Mouse (Mus musculus): ENCODE measurements around the gene Tgm4.

Tgm4 gene

DNA sequence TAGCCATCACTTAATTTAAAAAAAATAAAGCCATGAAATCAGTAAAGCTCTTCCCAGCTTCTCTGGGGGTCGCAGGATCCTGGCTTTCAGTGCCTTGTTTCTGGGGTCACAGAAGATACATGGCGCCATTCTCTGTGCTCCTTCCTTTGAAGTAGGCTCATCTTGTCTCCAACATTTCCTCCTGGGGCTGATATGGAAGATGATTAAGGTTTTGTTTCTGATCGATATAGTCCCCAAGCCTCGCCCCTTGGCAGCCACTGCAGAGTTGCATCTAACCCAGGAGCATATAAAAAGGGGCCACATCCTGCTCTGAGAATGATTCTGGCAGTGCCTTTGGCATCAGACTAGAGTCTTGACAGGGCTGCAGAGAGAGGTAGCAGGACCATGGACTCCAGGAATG lies at the start of gene Tgm4:
TSS of gene Tgm4 (plus strand) at position 301 of the 400 bp plus-strand sequence.
- DNase-seq, result no peak

DNA sequence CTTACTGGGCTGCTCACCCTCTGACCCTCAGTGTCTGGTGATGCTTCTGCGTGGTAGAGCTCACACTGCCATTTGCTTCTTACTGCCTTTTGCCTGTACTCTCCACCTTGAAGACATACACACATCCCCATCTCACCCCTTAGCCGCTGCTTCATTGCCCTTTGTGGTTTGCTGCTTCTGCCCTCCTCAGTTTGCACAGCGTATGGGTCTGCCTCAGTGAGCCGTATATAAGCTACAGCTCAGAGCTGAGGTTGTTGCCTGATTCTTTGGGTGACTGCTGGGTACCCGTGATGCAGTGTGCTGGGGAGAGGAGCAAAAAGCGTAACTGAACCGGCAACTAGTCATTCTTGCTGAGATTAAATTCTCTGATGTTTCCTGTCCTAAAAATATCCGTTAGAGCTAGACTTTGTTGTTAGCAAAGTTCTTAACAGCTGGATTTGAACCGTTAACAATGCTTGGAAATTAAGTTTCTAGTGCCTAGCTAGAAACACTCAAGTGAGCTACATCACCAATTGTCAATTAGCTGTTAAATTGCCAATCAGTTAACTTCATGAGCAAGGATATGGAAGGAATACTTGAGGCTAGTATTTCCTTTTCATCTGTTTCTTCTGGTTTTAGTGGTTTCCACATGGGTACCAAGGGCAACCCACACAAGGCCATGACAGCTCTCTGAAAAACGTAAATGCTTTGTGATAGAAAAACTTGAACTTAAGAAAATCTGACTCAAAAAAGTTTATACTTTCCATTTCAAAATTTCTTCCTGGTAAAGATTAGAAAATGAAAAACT lies 35.9 kb upstream of the Tgm4 start:
- DNase-seq, result no peak

DNA sequence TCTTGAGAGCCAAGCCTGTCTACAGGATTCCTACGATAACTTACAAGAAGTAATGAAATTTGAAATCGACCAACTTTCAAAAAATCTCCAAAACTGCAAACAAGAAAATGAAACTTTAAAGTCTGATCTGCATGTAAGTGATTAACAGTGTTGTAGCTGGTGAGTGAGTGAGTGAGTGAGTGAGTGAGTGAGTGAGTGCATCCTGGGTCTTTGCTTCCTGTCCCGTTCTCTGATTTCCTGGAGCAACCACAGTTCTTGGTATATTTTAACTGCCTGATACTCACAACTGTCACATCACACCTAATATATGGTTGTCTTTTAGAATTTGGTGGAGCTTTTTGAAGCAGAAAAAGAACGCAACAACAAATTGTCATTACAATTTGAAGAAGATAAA lies 35.3 kb upstream of the Tgm4 start:
- no peak for DNase-seq

DNA sequence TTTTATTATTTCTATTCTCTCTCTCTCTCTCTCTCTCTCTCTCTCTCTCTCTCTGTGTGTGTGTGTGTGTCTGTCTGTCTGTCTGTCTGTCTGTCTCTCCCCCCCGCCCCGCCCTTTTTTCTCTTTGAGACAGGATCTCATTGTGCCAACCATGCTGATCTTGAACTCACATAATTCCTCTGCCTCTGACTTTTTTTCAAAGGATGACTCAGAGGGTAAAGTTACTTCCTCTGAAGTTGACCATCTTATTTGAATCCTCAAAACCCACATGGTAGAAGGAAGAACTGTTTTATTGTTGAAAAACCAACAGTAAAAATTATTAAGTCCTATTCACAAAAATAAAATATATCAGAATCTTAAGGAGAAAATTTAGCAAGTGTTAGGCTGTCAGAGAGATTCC lies 29.8 kb upstream of the Tgm4 start:
- DNase-seq, result no peak

DNA sequence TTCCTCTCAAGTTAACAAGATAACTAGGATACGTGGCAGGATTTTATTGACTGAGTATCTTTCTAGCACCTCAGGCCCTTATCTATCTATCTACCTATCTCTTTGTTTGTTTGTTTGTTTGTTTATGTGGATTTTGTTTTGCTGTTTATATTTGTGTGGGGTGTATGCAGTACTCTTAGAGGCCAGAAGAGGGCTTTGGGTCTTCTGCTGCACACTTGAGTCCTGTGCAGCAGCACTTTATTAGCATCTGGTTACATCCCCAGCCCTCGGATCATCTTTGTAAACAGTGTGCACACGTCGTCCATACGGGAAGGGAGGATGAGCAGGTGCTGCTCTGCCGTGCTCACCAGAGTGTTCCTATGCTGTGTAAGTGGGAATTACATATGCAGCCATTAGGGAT lies 28.5 kb upstream of the Tgm4 start:
- DNase-seq, result no peak

DNA sequence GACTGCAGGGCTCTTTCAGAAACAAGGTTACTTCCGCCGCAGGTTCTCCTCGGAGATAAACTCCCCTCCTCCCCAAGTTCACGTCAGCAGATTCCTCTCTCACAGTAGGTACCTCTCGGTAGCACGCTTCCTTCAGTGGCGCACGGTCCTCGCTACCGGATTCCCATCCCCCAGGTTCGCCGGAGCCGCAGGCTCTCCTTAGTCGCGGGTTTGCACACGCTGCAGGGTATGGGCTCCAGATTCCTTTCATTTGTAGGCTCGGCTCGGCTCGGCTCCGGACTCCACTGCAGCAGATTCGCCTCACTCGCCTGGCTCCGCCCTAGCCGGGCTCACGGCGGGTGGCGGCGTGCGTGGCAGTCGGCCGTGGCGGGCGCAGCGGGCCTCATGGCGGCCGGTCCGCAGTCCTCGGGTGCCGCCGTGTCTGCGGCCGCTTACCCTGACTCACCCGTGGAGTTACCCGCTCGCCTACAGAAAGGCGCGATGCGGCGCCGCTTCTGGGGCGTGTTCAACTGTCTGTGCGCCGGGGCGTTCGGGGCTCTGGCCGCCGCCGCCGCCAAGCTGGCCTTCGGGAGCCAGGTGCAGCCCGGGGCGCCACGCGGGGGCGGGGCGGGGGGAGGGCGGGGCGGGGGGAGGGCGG lies 13.4 kb upstream of the Tgm4 start, which contains the start of gene Tmem42:
TSS of gene Tmem42 (plus strand) at position 332 of the 637 bp plus-strand sequence.
- peak; percentile 87 to 88 for DNase-seq

DNA sequence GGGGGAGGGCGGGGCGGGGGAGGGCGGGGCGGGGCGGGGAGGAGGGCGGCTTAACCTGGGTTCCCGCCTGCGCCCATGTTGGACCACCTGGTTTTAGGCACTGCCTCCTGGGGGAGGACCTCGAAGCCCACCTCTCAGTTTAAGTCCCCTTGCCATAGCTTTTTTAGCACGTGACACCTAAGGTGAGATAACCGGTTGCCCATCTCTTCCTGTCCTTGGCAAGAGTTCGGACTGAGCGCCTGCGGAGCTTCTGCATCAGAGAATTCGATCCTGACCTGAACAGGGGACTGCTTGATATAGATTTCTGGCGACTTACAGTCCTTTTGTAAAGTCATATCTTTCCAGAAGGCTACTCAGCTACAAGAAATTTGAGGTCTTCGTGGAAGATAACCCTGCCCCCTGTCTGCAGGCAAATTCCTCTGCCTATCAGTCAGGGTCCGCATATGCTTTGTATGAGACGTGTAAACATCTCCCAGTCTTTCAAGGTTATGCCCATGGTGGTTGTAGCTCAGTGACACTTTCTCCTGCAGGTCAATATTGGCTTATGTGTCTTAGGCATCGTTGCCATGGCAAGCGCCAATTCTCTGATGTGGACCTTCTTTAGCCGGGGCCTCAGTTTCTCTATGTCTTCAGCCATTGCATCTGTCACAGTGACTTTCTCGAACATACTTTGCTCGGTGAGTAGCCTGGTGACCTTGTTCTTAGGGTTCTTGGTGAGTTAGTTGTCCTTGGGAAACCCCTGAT lies 12.7 kb upstream of the Tgm4 start:
- no peak for DNase-seq

DNA sequence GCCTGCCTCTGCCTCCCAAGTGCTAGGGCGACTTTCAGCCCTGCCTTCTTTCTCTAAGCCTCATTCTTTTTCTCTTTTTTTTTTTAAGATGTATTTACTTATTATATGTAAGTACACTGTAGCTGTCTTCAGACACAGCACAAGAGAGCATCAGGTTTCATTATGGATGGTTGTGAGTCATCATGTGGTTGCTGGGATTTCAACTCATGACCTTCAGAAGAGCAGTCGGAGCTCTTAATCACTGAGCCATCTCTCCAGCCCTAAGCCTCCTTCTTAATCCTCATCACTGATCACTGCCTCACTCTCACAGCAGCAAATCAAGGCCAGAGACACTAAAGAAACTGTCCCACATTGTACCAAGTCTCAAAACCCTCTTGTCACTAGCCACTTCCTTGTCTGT lies 10.3 kb upstream of the Tgm4 start:
- DNase-seq, result no peak

DNA sequence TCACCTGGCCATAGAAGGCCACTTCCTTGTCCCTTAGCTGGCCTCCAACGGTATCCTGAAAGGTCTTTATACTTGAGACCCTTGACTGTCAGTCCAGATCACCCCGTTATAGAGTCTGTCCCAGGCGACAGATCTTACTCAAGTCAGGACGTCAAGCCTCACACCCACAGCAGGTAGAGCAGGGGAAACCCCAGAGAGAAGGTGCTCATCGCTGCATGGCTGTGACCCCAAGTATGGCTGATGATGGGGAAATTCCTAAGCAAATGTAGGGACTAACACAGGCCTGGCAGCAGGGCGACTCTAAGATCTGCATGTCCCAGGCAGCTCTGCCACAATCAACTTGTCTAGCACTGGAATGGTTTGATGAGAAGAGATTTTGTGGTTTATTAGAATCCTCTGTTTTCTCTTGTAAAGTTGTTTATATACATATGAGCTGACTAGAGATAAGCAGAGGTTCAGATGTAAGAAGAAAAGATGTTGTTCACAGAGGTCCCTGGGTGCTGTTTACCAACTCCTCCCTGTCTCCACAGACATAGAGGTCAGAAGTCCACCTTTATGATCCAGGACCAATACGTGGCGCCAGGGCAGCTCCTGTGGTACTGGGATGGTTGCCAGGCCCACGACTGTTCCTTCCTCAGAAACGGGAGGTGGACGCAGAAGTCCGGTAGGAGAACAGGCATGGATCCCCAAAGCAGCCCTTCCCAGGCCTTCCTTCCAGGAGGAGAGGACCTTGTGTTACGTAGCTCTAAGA lies 2.9 kb upstream of the Tgm4 start:
- DNase-seq, result no peak

DNA sequence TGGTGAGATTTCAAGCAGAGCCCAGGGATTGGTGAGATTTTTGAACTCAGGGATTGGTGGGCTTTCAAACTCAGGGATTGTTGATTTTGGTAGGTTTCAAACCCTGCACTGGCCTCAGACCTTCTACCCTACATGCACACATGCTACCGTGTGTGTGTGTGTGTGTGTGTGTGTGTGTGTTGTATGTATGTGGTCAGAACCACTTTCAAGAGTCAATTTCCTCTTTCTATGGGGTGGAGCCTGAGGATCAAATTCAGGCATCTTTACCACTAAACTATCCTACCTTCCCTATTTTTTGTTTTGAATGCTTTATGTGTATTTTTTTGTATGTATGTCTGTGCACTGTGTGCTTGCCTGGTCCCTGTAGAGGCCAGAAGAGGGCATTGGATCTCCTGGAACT lies 13.1 kb downstream of the Tgm4 start:
- DNase-seq, result no peak

DNA sequence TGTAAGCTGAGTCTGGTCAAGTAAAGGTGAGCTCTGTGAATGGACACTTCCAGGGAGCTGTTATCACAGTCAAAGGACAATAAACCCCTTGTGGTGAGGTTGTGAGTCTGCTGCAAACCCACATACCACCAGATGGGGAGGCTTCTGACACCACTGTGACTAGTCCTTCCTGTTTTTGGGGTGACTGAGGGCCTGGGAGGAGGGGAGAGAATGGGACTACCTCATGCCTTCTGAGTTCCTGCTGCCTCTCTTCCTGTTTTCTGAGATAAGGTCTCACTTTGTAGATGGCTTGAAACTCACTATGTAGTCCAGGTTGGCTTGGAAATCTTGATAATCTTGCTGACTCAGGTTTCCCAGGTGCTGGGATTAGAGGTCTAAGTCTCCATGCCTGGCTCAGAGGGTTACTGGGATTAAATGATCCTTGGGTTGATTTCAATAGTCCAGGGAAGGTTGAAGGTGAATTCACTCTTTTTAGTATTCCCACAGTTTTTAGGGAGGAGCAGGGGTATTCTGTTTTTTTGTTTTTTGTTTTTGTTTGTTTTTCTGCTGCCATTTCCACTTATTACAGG lies 24.3 kb downstream of the Tgm4 start:
- peak; percentile 23 to 47 for DNase-seq

DNA sequence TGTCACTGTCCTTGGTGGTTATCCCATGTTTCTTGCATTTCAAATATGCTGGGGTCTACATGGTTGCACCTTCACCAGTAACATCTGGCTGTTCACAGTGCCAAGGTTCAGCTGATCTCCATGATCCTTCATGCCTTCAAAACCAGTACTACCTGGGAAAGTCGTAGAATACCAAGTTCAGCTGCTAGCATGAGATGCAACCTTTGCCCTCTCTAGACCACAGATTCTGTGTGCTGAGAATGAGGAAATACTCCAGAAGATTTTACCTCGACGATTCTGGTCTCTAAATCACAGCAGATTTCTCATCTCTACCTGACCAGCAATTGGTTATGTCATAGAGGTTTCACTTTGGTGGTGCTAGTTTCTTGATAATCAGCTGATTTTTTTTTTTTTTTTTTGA lies 25.6 kb downstream of the Tgm4 start:
- DNase-seq, result no peak

DNA sequence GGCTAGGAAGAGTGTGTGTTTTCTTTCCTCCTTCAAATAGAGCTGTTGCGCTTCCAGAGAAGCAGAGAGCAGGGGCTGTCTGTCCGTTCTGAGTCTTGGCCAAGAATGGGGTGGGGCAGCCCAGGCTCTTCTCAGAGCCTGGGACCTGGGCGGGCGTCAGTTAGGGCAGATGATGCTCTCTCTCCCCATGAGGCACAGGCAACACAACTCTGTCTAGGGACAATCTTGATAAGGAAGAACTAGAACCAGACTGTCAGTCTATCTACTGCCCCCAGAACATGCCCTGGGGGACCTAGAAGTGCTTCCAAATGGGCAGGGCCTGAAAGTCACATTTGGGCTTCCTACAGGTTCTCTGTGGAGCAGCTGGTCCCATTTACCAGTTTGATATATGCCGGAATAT lies 44.6 kb downstream of the Tgm4 start:
- DNase-seq, result no peak

DNA sequence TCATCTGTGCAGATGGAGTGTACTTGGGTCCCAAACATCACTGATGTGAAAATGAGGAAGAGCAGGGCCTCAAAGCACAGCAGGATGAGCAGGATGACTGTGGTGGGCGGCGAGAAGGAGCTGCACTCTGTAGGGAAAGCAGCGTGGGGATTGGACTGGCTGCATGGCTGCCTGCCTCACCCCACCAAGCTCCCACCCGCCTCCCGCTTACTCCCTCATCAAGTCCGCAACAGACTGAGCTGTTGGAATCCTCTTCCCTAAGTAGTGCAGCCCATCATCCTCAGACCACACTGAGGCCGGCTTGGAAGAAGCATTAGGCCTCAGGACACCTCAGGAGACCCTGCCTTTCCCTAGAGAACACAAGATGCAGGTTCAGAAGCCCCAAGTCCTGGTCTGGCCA lies 45.8 kb downstream of the Tgm4 start:
- no peak for DNase-seq

DNA sequence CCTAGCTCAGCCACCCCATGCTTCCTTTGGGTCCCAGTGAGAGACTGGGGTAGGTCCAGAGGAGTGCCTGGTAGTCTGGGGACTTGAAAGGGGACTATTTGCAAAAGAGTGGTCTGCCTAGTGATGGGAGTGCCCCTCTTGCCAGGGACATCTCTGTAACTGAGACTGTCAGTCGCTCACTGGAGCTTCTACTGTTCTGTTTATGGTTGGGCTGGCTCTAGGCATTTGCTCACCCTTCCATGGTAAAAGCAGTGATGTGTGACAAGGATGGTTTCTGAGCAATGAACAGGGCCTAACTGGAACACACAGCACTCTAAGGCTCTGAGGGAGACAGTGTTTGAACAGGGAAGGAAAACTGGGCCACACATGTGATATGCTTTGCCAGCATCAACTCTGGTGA lies 46.3 kb downstream of the Tgm4 start:
- DNase-seq, result no peak

DNA sequence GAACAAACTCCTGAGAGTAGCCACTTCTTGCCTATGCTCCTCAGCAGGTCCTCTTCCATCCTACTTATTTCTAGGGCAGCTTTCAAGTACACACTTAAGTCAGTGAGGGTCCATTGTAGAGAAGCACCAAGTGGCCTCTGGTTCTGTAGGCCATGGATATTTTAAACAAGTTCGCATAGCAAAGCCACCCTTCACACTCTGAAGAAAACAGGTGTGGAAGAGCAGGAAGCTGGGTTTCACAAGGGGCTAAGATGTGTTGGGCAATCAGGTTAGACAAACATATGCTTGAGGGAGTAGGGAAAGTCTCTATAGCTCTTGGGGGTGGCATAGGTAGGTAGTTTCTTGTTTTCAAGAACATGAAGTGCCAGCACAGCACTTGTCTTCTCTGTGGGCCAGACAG lies 50.8 kb downstream of the Tgm4 start:
- DNase-seq, result no peak

DNA sequence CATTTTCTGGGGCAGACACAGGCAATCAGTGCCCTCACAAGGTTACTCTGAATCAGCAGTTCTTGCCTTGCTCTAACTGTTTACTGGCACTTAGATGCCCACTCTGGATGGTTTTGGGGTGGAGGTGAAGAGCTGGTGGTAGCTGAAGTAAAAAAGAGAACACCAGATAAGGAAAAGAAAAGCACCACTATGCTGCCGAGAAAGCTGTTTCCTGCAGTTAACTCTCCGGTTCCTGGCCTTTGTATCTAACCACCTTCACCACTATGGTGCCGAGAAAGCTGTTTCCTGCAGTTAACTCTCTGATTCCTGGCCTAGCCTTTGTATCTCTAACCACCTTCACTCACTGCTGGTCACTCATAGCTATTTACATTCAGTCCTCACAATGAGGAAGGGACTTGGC lies 53.0 kb downstream of the Tgm4 start:
- no peak for DNase-seq

DNA sequence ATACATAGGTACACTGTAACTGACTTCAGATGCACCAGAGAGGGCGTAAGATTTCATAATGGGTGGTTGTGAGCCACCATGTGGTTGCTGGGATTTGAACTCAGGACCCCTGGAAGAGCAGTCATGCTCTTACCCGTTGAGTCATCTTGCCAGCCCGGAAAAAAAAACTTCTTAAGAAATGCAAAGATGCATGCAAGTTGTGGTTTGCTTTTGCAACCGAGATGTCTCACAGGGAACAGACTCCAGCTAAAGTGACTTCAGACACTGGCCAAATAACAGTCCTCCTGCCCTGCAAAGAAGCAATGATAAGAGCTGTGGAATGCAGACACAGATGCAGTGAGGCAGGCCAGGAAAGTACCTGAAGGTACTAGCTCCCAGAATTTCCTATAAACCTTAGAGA lies 56.3 kb downstream of the Tgm4 start:
- DNase-seq, result no peak

DNA sequence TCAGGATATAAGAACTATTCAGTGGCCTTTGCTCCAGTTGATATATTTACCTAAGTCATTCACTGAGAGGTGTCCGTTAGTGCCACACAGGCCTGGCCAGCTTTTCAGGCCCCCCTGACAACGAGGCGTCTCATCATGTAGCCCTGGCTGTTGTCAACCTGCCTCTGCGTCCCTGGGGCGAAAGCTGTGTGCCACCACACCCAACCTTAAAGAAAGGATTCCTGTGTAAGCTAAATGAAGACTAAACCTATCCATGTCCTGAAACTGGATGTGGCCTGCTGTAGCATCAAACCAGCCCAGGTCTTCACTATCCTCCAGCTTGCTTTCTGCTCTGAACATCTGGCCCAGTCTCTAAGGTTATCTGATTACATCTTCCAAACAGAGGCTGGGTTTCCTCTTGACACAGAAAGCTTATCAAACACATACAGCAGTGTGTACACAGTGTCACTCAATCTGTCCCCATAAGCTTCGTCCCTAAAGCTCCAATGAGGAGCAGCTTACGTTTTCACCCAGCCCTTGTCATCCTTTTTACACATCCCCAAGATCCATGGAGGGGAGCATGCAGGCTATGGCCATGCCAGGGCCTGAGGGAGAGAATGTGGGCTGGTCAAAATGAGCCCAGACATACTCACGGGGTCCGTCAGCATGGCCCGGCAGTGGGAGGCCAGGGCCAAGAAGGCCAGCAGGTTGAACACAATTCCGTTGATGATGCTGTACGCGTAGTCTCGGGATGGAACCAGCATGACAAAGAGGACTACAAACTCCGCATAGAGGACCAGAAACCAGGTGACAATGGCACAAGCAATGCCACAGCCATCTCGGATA lies 65.3 kb downstream of the Tgm4 start:
- DNase-seq, result no peak

DNA sequence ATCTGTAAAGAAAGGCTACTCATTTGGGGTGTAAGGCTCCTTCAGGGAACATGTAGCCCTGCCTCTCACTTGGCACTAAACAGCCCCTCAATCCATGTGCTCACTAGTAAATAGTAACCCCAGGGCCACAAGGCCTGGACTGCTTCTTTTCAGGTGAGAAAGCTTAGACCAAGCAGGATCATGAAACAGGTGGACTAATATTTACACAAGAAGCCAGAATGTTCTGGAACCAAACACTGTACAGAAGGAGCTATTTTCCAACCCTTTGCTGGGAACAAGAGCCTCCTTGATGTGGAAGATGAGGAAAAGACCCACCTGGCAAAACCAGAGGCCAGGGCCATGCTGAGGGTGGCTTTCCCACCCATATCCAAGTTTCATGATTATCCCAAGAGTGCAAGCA lies 68.9 kb downstream of the Tgm4 start:
- DNase-seq, result no peak

DNA sequence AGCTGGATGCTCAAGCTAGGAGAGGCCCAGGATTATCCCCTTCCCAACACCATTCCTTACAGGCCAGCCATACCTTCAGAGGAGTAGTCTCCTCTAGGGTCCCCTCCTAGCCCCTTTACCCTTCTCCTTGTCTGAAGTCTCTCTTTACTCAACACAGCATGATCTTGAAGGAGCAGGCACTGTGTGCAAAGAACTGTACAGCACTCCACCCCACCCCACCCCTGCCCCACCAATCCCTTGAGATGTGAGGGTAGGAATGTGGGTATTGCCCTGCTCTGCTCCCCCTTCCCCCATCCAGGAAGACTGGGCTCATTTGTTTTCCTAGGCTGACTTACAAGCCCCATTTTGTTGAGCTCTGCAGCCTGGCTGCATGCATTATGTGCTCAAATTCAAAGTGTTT lies 69.8 kb downstream of the Tgm4 start:
- DNase-seq, result no peak

DNA sequence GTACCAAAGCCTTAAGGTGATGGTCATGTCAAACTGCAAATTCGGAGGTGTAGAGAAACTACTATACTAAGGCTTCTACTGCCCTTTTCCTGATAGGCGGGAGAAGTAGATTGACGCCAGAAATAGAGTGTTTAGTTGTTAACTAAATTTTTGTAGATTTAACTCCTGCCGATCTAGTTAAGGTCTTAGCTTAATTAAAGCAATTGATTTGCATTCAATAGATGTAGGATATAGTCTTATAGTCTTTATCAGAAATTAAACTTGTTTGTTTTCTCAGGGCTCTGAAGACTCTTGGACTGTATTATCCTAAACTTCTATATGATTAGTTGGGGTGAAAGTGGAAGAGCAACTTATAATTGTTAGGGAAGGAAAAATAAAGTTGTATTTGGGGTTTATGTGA lies 72.7 kb downstream of the Tgm4 start:
- DNase-seq, result no peak
